Mouse (Mus musculus) R1 (cell line): ENCODE data around the gene Tcp11l2.

Experiments
- DNase-seq: peaks from one replicate; pipeline ENCODE4 v3.0.0-alpha.2; 2018; ENCODE audit warnings: low read depth, low spot score

The Tcp11l2 gene

DNA sequence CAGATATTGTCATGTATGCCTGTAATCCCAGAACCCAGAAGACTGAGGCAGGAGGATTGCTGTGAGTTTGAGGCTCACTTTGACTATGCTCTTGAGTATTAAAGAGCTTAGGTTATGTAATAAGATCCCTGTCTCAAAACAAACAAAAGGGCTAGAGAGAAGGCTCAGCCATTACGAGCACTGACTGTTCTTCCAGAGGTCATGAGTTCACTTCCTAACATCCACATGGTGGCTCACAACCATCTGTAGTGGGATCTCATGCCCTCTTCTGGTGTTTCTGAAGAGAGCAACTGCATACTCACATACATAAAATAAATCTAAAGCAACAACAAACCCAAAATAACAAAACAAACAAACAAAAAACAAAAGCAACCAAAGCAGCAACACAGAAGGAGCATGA, 21.7 kb downstream of the Tcp11l2 start:
- peak; percentile 11 for DNase-seq

DNA sequence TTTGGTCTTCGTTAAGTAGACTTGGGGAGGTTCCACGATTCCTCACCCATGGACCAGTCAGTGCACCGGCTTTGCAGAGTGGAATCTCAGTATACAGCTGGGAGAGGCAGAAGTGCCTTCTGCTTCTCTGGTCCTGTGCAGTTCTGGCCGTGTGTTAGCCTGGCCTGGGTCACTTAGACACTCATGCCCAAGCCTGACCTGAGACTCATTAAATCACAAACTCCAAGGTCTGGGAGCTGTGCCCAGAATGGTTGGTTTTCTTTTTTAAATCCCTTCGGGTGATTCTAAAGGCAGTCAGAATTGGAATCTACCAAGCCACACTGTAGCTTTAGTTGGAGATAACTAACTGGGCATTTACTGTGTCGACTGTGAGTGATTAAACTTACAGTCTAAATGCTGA, 23.7 kb downstream of the Tcp11l2 start:
- DNase-seq = no peak

DNA sequence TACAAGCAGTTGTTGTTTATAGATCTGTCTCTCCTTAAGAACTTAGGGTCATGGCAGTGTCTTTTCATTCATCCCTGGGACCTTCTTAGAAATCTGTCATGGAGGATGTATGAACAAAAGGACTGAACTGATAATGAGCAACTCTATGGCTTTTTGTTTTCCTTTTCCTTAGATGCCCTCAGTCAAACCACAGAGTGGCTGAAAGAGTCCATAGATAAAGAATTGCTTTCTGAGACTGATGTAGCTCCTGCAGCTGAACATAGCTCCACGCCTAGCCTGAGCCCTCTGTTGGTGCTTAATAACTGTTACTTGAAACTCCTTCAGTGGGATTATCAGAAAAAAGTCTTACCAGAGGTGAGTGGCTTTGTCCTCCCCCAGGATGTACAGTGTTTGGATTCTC, 27.9 kb downstream of the Tcp11l2 start:
- DNase-seq = no peak

DNA sequence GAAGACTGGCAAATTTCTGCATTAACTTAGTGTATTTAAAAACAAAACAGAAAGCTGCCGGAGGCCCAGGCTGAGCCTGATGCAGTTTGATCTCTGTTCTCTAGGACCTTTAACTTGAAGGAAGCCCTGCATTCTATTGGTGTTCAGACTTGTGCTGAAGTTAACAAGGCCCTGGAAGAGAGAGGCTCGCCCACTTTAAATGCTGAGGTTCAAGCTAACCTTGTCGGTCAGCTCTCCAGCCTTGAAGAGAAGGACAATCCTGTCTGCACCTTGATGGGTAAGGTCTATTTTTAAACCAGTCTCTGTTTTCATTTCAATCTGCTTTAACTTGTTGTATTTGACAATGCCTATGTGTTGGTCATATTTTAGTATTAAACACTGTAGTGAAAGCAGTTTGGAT, 31.9 kb downstream of the Tcp11l2 start:
- DNase-seq = no peak

DNA sequence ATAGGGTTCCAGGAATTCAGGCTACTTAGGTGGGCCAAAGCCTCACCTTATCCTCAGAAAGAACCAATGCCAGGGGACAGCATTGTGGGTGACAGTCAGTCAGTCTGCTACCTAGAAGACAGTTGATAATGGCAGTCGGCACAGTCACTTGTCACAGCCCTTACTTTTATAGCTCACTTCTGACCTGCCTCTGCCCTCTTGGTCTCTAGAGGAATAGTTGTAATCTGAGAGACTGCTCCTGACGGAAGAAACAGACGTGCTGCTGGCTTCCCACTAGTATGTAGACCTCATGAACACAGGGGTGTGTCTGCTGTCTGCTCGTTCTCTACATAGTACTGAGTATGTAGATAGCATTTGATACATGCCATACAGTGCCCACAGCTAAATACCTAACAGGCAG, 33.9 kb downstream of the Tcp11l2 start:
- DNase-seq = no peak

DNA sequence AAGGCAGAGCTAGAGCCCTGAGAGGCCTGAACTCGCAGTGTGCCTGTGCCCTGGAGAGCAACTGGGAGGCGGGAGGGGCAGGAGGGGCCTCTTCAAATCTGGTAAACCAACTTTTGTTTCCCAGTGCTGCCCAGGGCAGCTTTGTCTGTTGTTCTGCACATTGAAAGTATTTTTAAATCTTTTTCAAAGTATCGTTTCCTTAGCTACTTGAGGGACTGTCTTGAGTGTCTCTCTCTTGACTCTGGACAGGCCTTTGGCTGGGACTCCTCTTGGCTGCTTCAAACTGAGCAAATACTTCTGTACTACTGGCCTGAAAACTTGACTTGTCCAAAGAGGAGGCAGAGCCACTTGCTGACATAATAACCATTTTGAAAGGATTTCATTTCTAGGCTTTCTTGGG, 34.4 kb downstream of the Tcp11l2 start:
- no peak for DNase-seq

DNA sequence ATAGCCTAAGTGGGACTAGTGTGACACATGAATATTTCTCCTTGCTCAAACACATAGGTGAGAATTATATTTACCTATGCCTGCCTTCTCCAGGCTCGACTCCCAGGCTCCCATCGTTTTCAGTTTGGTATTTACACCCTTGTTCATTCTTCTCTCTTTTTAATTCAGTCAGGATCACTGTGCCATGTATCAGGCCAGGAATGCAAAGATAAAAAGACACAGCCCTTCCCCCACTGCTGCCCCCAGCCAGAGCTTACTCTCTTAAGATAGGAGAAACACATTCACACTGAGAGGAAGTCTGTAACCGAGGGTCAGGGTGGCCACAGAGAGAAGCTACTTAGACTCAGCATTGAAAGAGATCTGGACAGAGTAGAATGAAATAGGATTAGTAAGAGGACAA, 35.2 kb downstream of the Tcp11l2 start:
- no peak for DNase-seq

DNA sequence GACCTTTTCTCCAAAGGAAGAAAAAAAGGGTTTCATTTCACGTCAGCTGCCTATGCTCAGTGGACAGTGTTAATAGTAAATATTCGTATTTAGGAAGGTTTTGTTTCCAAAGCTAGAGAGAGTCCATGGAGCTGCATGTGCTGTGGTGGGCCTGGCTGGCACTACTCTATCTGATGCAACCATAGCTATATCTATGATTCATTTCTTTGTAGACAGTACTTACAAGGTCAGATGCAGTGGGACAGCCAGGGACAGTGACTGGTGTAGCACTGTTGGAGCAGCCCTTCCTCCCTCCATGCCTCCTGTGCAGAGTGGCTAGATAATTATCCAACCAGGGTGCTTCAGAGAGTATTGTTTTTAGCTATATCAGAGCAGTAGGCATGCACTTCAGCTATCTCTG, 35.9 kb downstream of the Tcp11l2 start:
- no peak for DNase-seq

DNA sequence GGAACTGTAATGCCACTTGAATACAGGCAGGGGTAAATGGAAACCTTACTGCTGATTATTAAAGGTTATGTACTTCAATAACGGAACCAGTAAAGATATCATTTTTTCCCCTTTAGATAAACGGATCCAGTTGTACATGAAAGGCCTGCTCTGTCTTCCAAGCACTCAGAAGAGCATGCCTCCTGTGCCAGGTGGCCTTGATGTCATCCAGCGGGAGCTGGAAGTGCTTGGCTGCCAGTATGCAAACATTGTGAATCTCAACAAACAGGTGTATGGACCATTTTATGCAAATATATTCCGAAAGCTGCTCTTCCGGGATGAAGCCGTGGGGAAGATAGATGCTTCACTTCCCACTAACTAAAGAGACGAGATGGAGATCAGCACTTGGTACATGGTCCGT, 36.9 kb downstream of the Tcp11l2 start:
- no peak for DNase-seq

DNA sequence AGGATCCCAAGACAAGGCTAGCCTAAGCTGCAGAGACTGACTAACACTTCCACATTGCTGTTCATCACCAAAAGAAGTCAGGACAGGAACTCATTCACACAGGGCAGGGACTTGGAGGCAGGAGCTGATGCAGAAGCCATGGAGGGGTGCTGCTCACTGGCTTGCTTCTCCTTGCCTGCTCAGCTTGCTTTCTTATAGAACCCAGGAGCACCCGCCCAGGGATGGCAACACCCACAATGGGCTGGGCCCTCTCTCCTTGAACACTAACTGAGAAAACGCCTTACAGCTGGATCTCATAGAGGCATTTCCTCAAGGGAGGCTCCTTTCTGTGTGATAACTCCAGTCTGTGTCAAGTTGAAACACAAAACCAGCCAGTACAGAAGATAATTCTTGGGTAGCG, 38.6 kb downstream of the Tcp11l2 start:
- DNase-seq = no peak

DNA sequence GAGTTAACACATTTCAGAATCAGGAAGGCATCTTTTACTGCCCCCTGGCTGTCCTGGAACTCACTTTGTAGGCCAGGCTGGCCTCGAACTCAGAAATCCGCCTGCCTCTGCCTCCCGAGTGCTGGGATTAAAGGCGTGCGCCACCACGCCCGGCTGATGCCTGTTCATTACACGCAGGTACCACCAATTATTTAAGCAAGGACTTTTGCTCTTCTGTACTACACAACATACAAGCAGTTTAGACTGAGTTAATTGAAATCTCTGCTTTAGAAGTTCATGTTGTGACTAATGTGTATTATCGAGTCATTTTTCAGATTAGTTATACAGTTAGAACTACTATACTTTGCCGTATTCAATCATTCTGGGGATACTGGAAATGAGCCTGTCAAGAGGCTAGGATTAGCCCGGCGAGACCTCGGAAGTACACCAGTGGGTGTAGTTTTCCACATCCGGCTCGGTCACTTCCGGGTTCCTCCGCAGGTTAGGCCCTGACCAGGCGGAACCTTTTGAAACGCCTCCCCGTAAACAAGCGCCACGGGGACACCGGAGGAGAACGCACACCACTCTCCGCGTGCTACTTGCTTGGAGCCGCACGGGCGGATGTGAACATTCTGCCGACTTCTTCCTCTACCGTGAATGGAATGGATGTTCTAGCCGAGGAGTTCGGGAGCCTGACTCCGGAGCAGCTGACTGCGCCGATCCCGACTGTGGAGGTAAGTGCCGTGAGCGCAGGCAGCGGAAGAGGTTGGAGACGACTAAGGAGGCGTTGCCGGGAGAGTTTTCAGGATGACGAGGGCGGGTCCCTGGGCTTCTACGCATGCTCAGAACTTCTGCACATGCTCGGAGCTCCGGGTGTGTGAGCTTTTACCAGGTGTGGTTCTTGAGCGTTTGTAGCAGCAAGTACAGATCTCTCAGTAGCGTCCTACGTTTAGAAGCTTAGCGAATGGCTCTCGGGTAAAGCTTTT, 45.7 kb downstream of the Tcp11l2 start, which contains the start of gene Polr3b:
Polr3b (plus strand) TSS at position 467 of the 965 bp plus-strand sequence.
- DNase-seq = peak; percentile 98

DNA sequence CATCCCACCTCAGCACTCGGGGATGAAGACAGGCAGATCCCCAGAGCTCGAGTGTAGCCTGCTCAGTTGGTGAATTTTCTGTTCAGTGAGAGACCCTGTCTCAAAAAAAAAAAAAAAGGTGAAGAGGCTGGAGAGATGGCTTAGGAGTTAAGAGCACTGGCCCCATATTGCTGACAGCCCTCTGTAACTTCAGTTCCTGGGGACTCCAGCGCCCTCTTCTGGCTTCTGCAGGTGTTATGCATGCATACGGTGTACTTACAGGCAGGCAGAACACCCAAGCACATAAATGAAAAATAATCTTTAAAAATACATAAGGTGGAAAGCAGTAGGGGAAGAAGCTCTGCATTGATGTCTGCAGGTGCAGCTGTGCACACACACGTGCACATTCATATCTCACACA, 54.8 kb downstream of the Tcp11l2 start:
- peak; percentile 78 for DNase-seq

DNA sequence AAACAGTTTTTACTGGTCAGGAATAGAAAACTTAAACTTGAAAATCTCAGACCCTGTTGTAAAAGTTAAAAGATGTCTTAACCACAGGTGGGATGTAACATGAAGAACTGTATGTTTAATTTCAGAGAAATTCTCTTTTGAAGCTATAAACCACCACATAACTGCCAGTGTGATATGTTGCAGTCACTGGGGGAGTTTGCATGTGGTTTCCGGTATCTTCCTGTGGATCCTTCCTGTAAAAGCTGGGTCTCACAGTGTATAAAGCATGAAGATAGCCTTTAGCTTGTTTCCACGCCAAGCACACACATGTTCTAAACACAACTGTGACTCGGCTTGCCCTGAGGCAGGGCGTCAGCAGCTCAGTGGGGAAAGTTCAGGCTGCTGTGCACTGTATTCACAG, 55.6 kb downstream of the Tcp11l2 start:
- DNase-seq = no peak

DNA sequence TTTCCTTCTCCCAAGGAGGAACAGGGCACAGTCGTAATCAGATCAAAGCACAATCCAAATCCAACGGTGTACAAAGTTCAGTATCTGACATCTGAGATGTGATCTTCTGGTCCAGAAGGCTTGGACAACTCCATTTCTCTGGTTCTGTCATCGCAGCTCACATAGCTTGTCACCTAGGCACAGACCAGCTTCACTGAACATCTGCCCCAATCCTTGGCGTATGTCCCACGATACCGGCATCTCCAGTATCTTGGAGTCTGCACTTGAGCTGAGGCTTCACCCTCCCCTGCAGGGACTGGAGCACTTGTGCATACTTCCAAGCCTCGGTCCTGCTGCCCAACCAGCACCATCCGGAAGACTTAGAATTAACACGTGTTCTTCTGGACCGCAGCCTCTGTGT, 60.2 kb downstream of the Tcp11l2 start:
- no peak for DNase-seq

DNA sequence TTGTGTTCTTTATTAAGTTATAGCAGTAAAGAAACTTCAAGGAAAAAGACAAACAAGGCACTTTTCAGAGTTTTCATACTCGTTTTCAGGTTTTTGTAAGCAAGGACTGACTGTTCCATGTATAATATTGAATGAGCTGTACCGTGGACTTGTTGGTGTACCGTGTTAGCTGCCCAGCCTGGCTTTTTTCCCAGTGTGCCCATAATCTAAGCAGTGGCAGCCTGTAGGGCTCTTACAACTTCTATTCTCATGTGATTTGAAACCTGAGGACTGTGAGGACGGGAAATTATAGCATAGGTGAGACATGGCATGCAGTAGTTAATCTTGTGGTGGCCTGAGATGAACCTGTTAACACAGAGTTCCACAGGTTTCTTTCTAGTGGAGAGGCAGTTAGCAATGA, 62.0 kb downstream of the Tcp11l2 start:
- DNase-seq = no peak

DNA sequence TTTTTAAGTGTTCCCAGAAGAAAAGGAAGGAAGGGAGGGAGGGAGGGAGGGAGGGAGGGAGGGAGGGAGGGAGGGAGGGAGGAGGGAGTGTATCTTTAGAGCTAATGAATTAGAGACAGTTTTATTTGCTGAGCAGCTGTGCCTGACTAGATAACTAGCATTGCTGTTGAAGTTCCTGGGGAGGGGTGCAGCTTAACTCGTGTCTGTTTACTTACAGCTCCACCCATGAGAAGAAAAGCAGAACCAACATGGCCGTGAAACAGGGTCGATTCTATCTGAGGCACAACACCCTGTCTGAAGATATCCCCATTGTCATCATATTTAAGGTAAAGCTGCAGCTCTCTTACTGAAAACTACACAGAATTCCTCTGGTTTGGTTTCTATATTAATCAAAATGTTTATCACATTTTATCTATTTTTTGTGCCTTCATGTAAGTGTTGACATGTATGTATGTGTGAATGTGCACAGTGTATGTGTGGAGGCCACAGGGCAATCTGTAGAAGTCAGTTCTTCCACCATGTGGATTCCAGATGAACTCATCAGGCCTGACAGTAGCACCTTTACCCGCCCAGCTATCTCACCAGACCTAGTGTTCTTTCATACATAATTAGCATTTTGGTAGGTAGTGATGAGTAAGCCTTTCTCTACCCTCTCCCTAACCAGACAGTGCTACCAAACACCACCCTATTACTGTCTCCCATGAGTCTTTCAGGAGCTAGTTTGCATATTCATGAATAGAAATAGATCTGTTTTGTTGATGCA, 63.3 kb downstream of the Tcp11l2 start:
- peak; percentile 15 for DNase-seq

DNA sequence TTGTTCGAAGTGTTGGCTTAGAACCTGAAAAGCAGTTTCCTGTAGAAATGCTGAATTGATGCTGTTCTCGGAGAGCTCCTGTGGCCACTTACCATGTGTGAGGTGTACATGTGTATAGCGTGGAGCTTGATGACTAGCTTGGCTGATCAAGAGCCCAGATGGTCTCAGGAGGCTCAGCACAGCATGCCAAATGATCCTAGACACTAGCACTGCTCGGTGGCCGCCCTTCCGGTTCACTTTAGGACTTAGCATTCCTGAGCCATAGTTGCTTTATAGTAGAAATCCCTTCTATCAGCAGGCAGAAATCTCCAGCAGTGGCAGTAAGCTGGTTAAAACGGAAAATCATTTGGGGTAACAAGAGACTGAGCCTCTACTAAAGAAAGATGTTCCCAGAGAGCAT, 64.4 kb downstream of the Tcp11l2 start:
- DNase-seq = peak; percentile 77

DNA sequence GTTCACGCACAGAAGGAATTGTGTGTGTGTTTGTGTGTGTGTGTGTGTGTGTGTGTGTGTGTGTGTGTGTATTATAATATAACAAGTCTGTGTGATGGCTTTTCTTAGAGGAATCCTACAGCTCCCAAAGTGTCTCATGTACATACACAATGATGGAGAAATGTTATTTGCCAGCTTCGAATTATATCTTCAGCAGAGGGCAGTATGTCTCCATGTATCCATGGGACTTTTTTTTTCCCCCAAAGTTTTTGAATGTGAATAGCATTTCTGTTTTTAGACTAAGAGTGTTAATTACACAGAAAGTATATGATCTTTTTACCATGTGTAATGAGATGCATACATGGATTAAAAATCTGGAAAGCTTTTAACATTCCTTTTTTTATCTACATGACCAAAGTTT, 65.2 kb downstream of the Tcp11l2 start:
- no peak for DNase-seq

DNA sequence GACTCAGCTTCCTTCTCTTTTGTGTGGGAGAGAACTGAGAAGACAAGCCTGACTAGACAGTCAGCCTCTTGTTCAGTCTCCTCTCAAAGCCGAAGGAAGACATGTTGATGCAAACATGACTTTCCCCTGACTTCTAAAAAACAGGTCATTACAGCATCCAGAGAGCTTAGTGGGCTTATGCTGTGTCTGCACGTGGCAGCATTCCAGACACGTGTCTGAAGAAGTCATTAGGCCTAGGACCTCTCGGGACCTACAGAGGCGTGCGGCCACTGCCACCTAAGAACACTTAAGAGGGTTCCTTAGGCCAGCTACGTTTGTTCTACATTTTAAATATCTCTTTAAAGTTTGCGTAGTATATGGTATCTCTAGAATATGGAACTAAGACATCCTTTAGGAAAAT, 69.5 kb downstream of the Tcp11l2 start:
- peak; percentile 14 for DNase-seq

DNA sequence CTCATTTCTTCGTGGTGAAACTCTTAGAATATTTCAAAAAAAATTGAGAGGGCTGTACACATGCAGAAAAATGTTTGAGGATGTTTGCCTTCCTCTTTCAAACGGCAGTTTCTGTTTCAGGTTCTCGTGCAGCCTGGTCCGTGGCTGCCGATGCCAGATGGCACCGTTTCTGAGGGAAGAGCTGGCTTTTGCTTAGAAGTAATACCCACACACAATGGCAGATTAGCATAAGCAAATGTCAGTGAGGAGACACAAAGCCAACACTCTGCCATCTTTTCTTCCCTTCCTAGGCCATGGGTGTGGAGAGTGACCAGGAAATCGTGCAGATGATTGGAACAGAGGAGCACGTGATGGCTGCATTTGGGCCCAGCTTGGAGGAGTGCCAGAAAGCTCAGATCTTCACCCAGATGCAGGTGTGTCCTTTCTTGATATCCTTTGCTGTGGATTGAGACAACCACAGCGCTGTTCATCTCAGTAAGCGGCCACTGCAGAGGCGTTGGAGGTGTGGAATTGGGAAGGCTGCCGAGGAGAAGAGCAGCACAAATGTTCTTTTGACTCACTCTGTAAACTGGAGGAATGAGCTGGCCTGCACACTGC, 70.2 kb downstream of the Tcp11l2 start:
- DNase-seq = peak; percentile 77

DNA sequence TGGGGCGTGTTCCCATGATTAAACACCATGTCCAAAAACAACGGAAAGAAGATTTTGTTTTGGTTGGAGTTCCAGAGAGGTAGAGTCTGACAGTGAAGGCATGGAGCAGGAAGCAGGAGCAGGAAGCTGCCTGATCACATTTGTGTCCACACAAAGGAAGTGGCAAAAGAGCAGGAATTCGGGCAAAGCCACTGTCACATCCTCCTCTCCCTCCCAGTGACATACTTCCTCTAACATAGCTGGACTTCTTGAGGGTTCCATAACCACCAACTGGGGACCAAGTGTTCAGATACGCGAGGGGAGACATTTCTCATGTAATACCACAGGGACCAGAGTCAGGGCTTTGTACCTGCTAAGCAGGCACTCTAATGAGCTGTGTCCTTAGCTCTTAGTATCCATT, 70.8 kb downstream of the Tcp11l2 start:
- no peak for DNase-seq

DNA sequence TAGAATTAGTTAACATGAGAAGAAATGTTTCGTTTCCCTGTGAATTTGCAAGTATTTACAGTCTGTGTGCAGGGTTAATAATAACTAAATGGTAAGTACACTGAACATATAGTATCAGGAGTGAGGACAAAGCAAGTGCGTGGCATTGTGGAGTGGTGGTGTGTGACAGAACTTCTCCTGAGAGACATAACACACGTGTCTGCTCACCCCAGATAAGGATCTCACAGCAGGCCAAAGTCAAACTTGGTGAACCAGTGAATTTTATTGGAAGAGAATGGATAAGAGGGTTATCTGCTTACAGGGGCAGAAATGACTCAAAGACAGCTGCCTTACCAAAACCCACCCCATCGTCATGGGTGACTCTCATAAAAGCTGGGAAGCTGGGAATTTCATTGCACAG, 72.5 kb downstream of the Tcp11l2 start:
- no peak for DNase-seq
